Mouse (Mus musculus) stomach, embryonic 15.5 days (tissue): Measurements from ENCODE around the gene Gm3402. TPM values are rescaled to one million over a fixed set of nuclear protein-coding genes. Genes with fewer than 3 reads are reported as not detected.
"Not testable (repeated sequence)": the region's sequence is repeated elsewhere in the genome, so short reads cannot be mapped to it uniquely, and the experiment has no call there.

Experiments
- ATAC-seq: fragments of 200-750 bp; cut with Nextera tagmentation; 2 replicates; pipeline ENCODE4 v1.8.0; 2017; ENCODE audit warnings: low read depth, moderate number of reproducible peaks, moderate TSS enrichment; ENCODE audit not compliant: insufficient read depth, low FRiP score
- H3K27ac ChIP-seq: fragments of 300-500 bp; sonication (generic); 2 replicates; pipeline ENCODE4 v1.5.1; 2015; ENCODE audit warnings: mild to moderate bottlenecking, inconsistent platforms
- H3K27me3 ChIP-seq: fragments of 300-500 bp; sonication (generic); replicated peaks from 2 replicates; pipeline ENCODE4 v1.6.1; 2015; ENCODE audit warnings: inconsistent platforms
- H3K36me3 ChIP-seq: fragments of 300-500 bp; sonication (generic); 2 replicates; pipeline ENCODE4 v1.6.1; 2015; ENCODE audit warnings: inconsistent platforms
- H3K4me1 ChIP-seq: fragments of 300-500 bp; sonication (generic); 2 replicates; pipeline ENCODE4 v1.6.1; 2015; ENCODE audit warnings: inconsistent platforms
- H3K4me2 ChIP-seq: fragments of 300-500 bp; sonication (generic); 2 replicates; pipeline ENCODE4 v1.6.1; 2015; ENCODE audit warnings: mild to moderate bottlenecking, inconsistent platforms
- H3K4me3 ChIP-seq: fragments of 300-500 bp; sonication (generic); replicated peaks from 2 replicates; pipeline ENCODE4 v1.5.1; 2015; ENCODE audit warnings: inconsistent platforms
- H3K9ac ChIP-seq: fragments of 300-500 bp; sonication (generic); 2 replicates; pipeline ENCODE4 v1.6.1; 2015; ENCODE audit warnings: inconsistent platforms
- H3K9me3 ChIP-seq: fragments of 300-500 bp; sonication (generic); 2 replicates; pipeline ENCODE4 v1.6.1; 2016; ENCODE audit warnings: inconsistent platforms
- WGBS: fragments of 180-500 bp; shearing (Covaris S2); methylation state at CpG from one replicate; pipeline ENCODE4 v1.1.7; 2015; 5-methylcytosine and 5-hydroxymethylcytosine counted together
- polyA plus RNA-seq: library from polyadenylated mRNA; unstranded; fragments of >200 nt; fragmentation: Nextera tagmentation; extraction: Ambion mirVana; gene quantifications from 2 replicates; pipeline ENCODE4 v1.2.1, GENCODE M21; 2015

Gm3402 gene
- polyA plus RNA-seq, 1 experiment from 2014 or later: not detected

DNA sequence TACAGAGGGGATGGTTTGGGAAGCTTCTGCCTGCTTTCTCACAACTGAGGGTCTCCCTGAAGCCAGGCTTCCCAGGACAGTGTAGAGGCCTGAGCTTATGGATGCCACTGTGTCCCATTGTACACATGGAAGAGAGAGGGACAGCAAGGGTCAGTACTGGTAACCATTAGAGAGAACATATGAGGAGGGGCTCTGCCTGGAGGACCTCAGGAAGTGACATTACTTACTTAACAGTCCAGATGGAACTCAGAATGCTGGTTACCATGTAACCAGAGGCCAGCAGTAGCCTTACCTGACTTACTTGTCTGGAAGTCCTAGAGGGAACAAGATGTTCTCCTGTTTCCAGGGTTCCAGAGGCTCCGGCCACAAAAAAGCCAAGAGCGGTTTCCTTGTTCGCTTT is 41.9 kb downstream of the Gm3402 start, which contains the start of gene Gm3415:
Gene Gm3415, plus strand, starts transcription at position 301 of the 400 bp plus-strand sequence.
- H3K4me1 ChIP-seq, H3K27ac ChIP-seq, H3K36me3 ChIP-seq, H3K4me2 ChIP-seq, H3K27me3 ChIP-seq, H3K4me3 ChIP-seq, ATAC-seq, H3K9me3 ChIP-seq, H3K9ac ChIP-seq: not testable (repeated sequence)
- no CpG with 5 or more reads among the region's 3 CpGs for WGBS

DNA sequence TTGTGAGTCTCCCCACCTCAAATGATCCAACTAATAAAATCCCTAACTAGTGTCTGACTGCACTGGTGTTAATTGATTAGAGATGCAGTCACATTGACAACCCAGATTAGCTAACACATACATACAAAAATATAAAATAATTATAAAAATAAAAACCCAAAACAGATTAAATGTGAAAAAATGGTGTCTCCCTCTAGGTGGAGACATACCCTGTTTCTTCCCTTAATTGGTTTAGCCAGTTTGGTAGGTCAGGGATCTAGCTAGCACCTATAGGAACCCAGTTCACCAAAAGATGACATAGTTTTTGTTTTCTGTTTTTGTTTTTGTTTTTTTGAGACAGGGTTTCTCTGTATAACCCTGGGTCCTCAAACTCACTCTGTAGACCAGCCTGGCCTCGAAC is 50.3 kb downstream of the Gm3402 start:
- Histone ChIP-seq H3K4me1 (no peaks in the 10 kb centered on the region), H3K27me3 (no peaks in the 10 kb centered on the region), H3K9me3 (no peaks in the 10 kb centered on the region), H3K4me2 (no peak overlapping the region), H3K9ac (no peak overlapping the region), H3K27ac (no peak overlapping the region), H3K4me3 (no peak overlapping the region), H3K36me3 (no peaks in the 10 kb centered on the region)
- ATAC-seq: no peak
- 69% methylated on average over 1 of the region's 1 CpGs for WGBS

Other genes with a start within 250 kb of the Gm3402 start
- 1.8 TPM in 2 replicates for gene Wasf3, start 129.1 kb upstream of the Gm3402 start, polyA plus RNA-seq
- not detected in 2 replicates for gene Gm6408, start 32.2 kb upstream of the Gm3402 start, polyA plus RNA-seq
- gene Gm6370, start 22.8 kb upstream of the Gm3402 start, polyA plus RNA-seq: not detected in 2 replicates
- not detected in 2 replicates for gene 4930449I24Rik, start 11.7 kb upstream of the Gm3402 start, polyA plus RNA-seq
- gene Gm3404, start 11.7 kb downstream of the Gm3402 start, polyA plus RNA-seq: not detected in 2 replicates
- gene Gm3409, start 23.5 kb downstream of the Gm3402 start, polyA plus RNA-seq: not detected in 2 replicates
- gene Gm3415, start 42.0 kb downstream of the Gm3402 start, polyA plus RNA-seq: not detected in 2 replicates
- 0.10 TPM in 2 replicates for gene Gpr12, start 71.1 kb downstream of the Gm3402 start, polyA plus RNA-seq